Mouse (Mus musculus) thymus, postnatal 25 days (tissue): ENCODE measurements at regions not wholly inside any gene's neighbourhood (a gene's known extent, or its start where the extent isn't known, plus 50 kb on each side); places are given as distances from the start of the nearest gene placed in this dataset.

Experiments used
- DNase-seq: peaks from one replicate; pipeline ENCODE4 v3.0.0; 2022

DNA sequence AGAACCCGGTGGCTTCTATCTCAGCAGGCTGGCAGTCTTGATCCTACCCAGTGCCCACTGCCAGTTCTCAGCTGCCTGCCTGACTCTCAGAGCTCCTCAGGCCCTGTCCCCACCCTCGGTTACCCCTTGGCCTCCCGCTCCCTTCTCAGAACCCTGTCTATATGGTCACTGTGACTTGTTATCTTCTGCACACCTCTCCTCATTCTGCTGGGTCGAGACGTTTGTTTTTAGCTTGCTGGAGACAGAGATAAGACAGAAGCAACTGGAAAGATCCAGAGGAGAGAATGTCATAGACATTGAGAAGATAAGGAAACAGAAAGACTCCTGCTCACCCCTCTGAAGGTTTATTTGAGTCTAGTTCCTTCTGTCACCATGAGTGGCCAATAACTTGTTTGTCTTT lies 53.8 kb upstream of the Phc1 start:
- DNase-seq, result no peak

DNA sequence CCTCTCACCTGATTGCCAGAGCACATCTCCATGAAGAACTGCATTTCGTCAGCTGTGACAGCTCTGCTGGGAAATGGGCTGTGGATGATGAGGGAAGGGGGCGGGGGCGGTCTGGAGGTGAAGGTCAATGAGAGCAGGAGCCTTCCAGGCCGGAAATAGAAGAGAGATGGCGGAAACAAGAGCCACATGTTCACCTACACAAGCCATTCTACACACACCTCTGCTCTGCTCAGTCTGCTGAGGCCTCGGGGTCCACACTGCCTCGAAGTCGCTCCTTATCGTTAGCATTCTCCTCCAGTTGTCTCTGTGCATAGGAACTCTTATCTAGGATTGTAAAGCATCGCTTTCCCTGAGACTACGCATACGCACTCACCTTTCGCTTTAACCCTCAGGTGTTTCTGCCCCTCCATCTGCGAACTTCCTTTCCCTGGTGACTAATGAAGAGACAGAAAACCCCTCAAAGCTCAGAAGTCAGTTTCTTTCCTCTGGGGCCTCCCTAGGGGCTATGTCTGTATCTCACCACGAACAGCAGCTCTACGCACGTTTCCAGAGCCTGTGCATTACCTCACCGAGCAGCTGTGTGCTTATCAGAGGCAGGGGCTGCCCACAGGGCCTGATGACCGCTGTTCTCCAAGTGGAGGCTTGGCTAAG lies 53.0 kb upstream of the Phc1 start:
- DNase-seq, result no peak

GRCm38 (mm10) chr6:122391725-122392667 lies 51.6 kb upstream of the Phc1 start:
- DNase-seq, result peak; percentile 48

GRCm38 (mm10) chr6:122391126-122391525 lies 50.8 kb upstream of the Phc1 start:
- DNase-seq, result no peak

DNA sequence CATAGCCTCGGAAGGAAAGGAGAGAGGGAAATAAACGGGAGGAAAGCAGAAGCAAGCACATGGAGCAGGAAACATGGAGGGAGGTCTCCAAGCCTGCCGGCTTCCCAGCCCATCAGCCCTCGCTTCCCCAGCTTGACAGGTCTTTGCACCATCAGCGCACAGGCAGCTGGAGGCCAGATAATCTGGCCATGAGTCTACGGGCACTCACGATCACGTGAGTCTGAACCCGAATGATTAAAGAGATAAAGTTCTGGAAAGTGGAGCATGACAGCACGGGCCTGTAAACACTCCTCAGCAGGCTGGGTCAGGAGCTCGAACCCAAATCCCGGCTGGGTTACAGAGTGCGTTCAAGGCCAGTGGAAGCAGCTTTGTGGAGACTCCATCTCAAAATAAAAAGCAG lies 50.4 kb upstream of the Phc1 start:
- DNase-seq, result no peak
